Mouse (Mus musculus): Measurements from ENCODE around the gene Bud23. TPM values are rescaled to one million over a fixed set of nuclear protein-coding genes. Genes with fewer than 3 reads are reported as not detected.

The Bud23 gene
- total RNA-seq (2023): 87.1 TPM

GRCm38 (mm10) chr5:135064909-135065446 lies at the start of gene Bud23:
Gene Bud23 (minus strand): TSS chr5:135064959.

GRCm38 (mm10) chr5:135089653-135090052 lies 24.9 kb upstream of the Bud23 start, which contains the start of gene Mlxipl:
Gene Mlxipl (plus strand): TSS chr5:135089890.

DNA sequence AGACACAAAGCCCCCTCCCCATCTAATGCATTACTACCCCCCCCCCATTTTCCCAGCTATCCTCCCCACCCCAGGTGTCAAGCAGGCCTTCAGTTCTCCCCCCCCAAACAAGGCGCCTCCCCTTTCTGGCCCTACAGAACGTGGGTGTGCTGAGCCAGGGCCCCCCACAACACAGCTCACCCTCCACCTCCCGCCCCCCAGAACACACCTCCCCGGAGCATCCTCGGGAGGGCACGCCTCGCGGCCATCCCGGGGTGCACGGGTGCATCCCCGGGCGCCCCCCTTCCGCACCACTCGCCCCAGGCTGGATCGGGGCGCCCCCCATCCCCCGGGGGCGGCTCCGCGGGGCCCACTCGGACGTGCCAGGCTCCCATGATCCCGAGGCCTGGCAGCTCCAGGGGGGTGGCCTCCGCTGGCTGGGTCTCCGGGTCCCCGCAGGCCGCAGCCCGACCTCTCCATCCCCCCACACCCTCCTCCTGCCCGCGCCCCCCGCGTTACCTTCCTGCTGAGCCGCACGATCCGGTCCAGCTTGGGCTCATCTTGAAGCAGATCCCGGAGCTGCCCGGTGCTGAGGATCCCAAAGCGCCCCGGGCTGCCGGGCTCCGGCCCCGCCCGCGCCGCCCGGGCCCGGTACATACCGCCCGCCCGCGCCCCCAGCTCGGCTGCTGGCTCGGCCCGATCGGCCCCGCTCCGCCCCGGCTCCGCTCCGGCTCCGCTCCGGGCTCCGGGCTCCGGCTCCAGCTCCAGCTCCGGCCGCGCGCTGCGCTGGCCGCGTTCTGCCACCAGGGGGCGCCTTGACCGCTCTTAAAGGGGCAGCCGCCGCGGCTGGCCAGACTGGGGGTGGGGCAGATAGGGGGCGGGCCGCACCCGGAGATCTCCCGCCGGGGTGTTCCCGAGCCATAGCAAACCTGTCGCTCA lies 13.1 kb upstream of the Bud23 start, which contains the start of gene Vps37d:
TSS of gene Vps37d (minus strand) at position 703 of the 918 bp plus-strand sequence.

GRCm38 (mm10) chr5:135063629-135064381 lies 954 bp downstream of the Bud23 start, which contains the start of gene Dnajc30:
Gene Dnajc30 (plus strand): TSS chr5:135064202.

DNA sequence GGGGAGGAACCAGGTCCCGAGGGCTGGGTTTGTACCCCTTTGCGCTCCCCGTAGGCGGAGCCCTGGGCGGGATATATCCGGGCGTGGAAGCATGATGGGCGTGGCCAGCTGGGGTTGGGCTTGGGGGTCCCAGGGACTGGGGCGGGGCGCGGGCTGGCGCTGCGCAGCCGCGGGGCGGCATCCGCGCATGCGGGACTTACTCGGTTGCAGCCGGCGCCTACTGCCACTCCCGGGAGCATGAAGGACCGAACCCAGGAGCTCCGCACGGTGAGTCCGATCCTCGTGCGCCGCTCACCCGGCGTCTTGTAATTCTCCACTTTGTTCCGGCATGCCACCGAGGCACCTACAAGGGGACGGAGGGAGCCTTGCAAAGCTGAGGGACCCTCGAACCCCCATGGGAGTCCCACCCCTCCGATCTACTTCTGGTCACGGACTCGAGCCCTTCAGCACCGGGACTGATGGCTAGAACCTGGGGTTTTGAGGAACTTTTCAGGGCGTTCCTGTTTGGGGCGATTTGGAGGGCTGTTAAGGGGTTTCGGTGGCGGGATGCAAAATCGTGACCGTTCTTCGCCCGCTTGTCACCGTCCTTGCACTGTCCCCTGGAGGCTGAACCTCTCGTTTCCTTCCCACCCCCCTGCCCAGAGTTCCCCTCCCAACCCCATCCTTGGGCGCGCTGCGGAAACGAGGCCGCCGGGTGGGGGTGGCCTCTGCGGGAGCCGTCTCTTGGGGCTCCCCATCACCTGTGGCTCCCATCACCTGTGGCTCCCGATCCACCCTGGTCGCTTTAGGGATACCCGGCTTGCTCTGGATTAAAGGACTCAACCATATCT lies 41.2 kb downstream of the Bud23 start, which contains the start of gene Stx1a:
TSS of gene Stx1a (plus strand) at position 139 of the 830 bp plus-strand sequence.

GRCm38 (mm10) chr5:135008671-135009589 lies 55.8 kb downstream of the Bud23 start, which contains the start of gene Abhd11:
Gene Abhd11 (plus strand): TSS chr5:135009152.

Other genes with a start within 250 kb of the Bud23 start
- gene Tmem270, start 158.2 kb downstream of the Bud23 start, total RNA-seq (2023): not detected
- not detected for gene Cldn13, start 149.4 kb downstream of the Bud23 start, total RNA-seq (2023)
- gene Mettl27, start 132.6 kb downstream of the Bud23 start, total RNA-seq (2023): 13.4 TPM
- gene Cldn4, start 118.0 kb downstream of the Bud23 start, total RNA-seq (2023): not detected
- not detected for gene Cldn3, start 78.7 kb downstream of the Bud23 start, total RNA-seq (2023)
- 51.4 TPM for gene Abhd11, start 55.8 kb downstream of the Bud23 start, total RNA-seq (2023)
- gene Stx1a, start 41.5 kb downstream of the Bud23 start, total RNA-seq (2023): 45.3 TPM
- gene Dnajc30, start 757 bp downstream of the Bud23 start, total RNA-seq (2023): 17.9 TPM
- gene Vps37d, start 13.3 kb upstream of the Bud23 start, total RNA-seq (2023): not detected
- gene Mlxipl, start 24.9 kb upstream of the Bud23 start, total RNA-seq (2023): not detected
- 10.0 TPM for gene Tbl2, start 84.7 kb upstream of the Bud23 start, total RNA-seq (2023)
- 79.5 TPM for gene Bcl7b, start 103.3 kb upstream of the Bud23 start, total RNA-seq (2023)
- gene Baz1b, start 122.3 kb upstream of the Bud23 start, total RNA-seq (2023): 89.3 TPM
- gene Fzd9, start 186.3 kb upstream of the Bud23 start, total RNA-seq (2023): not detected